Mouse (Mus musculus): Measurements from ENCODE around the gene Atp4b.
A peak's percentile ranks its signal among the peaks of the same experiment; 100 is the strongest.
"Not testable (repeated sequence)": the region's sequence is repeated elsewhere in the genome, so short reads cannot be mapped to it uniquely, and the experiment has no call there.

Atp4b gene

DNA sequence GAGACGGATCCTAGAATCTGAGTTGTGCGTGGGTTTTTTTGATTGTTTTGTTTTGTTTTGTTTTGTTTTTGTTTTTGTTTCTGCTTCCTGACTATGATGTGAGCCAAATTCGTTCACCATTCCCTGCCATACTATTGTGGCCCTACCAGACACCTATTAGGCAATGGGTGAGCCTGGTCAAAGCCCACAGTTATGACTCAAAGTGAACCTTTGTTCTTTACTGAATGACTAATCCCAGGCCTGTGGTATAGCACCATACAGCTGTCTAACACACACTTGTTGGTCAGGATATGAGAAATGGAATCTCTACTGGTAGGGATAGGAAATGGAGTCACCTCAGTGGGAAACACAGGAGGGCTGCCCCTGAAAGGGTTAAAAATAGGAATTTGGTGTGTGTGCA is 14.1 kb downstream of the Atp4b start:
- DNase-seq (ENCODE audit: low spot score): no peak

DNA sequence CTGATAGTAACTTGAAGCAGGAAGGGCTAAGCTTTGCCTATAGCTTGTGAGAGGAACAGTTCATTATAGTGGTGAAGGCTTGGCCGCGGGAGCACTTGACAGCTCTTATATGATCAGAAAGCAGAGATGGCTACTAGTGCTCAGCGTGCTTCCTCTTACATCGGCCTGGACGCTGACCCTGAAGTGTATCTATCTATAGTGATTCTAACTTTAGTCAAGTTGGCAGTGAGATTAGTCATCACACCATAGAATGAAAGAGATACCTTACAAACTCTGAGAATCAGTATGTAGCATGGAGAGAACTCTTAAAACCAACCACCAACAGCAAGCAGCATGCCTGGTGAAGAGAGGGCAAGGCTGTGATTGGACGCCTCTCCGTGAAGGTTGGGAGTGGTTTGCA is 15.0 kb downstream of the Atp4b start:
- DNase-seq (ENCODE audit: low spot score): no peak

DNA sequence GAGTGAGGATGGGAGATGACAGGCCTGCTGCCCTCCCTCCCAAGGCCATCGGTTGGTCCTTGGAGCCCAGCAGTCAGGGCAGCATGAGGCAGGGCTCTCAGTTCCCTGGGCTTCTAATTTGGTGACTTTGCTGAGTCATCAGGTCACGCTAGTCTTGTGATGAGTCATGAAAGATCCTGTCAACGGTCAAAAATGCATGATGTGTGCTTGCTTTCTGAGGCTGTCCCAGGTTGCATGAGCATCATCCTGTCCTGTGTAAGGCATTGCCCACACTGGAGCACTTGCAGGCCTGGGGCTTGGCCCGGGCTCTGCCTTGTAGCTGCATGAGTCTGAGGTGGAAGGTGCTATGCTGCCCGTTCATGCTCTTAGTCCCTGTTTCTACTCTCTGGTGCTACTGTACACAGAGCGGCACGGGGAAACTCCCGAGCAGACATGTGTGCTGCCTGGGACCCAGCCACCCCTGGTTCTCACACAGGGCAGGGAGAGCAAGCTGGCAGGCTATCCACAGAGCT is 23.4 kb downstream of the Atp4b start:
- DNase-seq (ENCODE audit: low spot score): no peak

- DNase-seq (ENCODE audit: low spot score): no peak
Measured at GRCm38 (mm10) chr8:13361865-13362264, 34.8 kb downstream of the Atp4b start.

DNA sequence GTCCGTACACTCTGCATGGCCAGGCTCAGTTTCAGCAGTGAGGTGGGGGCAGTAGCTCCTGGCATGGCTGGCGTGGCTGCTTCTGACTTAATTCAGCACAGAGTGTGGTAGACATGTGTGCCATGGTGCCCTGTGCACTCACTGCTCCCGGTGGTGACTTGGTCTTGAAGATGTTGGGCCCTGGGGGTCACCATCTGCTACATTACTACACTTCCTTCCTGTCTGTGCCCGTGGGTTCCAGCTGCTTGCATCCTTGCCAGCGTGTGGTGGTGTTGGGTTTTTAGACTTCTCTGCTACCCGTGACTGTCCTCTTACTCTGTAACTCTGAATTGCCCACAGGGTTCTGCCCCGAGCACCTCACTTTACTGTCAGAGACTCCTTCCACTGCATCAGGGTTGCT is 36.4 kb downstream of the Atp4b start:
- DNase-seq (ENCODE audit: low spot score): no peak

DNA sequence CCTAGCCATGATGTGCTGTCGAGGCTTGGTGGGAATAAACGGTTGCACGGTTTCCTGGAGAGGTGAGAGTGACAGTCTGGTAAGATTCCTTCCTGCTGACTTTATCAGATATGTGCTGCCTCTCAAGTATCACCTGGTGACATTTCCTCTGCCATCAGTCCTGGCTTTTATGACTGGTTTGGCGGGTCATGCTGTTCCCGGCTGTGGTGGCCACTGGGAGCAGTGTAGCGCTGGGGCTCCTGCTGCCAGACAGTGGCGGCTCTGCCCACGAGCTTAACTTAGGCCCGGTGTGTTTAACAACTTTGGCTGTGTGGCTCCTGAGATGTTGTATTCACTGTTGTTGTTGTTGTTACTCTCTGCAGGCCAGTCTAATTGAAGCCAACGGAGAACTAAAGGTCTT is 39.9 kb downstream of the Atp4b start:
- no peak for DNase-seq (ENCODE audit: low spot score)

GRCm38 (mm10) chr8:13356221-13356620 is 40.4 kb downstream of the Atp4b start:
- no peak for DNase-seq (ENCODE audit: low spot score)

DNA sequence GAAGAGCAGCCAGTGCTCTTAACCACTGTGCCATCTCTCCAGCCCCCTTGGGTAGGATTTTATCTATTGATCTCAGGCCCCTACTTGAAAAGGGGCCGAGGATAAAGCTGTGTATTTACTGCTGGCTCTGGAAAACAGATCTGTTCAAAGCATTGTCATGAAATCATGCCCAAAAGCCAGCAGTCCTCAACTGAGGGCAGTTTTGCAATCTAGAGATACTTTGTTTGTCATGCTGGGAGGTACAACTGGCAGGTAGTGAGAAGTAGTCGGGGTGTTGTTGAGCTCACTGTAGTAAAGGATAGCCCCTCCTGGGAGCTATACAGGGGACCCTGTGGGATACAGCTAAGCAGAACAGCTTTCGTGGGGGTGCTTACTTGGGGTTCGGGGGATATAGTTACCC is 42.7 kb downstream of the Atp4b start:
- no peak for DNase-seq (ENCODE audit: low spot score)

- DNase-seq (ENCODE audit: low spot score): no peak
Measured at GRCm38 (mm10) chr8:13353155-13353833, 43.3 kb downstream of the Atp4b start.

GRCm38 (mm10) chr8:13352601-13353000 is 44.0 kb downstream of the Atp4b start:
- DNase-seq (ENCODE audit: low spot score): no peak

DNA sequence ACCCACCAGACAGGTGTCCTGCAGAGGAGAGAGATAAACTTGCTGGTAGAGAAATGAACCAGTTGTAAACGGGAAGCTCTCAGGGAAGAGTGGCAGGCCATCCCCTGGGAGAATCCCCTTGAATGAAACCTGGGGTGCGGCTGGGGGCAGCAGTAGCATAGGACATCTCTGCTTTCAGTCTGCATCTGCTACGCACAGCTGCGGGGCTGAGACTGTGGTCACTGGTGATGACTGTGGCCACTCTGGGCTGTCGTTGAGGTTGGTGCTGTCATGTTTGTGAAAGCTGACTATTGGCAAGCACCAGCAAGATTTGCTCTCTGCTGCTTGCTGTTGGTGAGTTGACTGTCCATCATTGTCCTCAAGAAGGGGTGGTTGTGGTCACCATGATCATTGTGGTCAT is 45.0 kb downstream of the Atp4b start:
- DNase-seq (ENCODE audit: low spot score): no peak

DNA sequence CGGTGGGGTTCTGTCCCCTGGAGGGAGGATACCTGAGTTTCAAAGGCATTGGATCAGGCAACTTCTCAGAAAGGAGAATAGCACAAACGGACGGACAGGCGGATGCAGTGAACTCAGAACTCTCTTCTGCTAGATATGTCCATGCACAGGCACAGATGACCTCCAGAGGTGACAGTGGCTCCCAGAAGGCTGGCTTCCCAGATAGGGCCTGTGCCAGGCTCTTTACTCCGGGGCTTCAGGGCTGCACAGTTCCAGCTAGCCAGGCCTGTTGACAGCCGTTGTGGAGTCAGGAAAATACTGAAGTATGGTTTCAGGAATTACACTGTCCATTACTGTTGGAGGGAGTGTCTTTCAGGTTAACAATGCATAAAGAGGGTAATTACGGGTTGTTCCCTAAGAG is 46.6 kb downstream of the Atp4b start:
- DNase-seq (ENCODE audit: low spot score): no peak

DNA sequence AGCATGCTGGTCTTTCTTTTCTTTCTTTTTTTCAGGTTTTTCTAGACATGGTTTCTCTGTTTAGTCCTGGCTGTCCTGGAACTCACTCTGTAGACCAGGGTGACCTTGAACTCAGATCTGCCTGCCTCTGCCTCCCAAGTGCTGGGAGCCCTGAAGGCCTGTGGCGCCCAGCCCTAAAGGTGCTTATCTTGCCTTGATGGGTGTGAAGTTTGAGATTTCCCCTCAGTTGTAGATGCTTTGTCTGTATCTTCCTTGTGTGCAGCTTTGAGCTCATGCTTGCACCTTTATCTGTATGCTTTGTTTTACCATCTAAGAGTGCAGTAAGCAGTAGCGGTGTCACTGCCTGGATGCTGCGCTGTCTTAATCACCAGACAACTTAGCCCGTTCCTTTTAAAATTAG is 53.5 kb downstream of the Atp4b start:
- no peak for DNase-seq (ENCODE audit: low spot score)

DNA sequence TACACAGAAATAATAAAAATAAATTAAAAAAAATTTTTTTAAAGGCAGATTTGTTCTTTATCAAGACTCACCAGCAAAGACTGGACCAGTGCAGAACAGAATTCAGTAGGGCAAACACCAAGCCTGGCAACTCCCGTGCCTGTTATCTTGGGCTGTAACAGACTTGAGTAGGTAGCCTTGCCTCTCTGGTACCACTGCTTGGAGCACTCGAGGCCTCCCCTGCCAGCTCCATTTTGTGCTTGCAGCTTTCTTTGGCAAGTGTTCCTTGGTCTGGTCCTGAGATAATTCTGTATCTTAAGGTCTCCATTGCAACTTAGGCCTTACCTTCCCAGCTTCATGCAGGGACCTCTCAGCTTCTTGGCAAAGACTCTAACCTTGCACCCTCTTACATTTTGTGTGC is 54.3 kb downstream of the Atp4b start:
- no peak for DNase-seq (ENCODE audit: low spot score)

DNA sequence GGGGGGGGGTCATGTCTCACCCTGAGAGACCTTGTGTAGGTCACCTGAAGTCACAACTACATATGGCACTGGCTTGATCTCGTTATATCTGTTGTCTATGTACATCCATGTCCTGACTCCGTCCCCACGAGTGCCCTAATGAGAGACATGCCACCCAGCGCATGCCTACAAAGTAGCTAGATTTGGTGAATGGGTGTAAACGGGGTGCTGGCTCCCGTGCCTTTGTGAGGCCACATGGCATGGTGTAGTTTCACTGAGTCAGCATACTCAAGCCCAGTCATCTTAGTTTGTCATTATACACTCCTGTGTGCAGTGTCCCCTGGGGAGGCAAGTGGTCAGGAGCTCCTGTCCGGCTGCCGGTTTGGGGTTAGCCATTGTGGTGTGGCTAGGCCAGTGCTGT is 56.0 kb downstream of the Atp4b start:
- DNase-seq (ENCODE audit: low spot score): no peak

GRCm38 (mm10) chr8:13339646-13339990 is 57.0 kb downstream of the Atp4b start:
- no peak for DNase-seq (ENCODE audit: low spot score)

- peak; percentile 71 for DNase-seq (ENCODE audit: low spot score)
Measured at GRCm38 (mm10) chr8:13338901-13339645, 57.6 kb downstream of the Atp4b start.

GRCm38 (mm10) chr8:13338255-13338860 is 58.3 kb downstream of the Atp4b start, which contains the start of gene Tfdp1:
Gene Tfdp1 (plus strand): TSS chr8:13338751.
- peak; percentile 89 for DNase-seq (ENCODE audit: low spot score)

- DNase-seq (ENCODE audit: low spot score): no peak
Measured at GRCm38 (mm10) chr8:13337678-13338077, 58.9 kb downstream of the Atp4b start.

GRCm38 (mm10) chr8:13337245-13337644 is 59.4 kb downstream of the Atp4b start:
- DNase-seq (ENCODE audit: low spot score): not testable (repeated sequence)

Data from testis, postnatal 10 days (tissue).